Mouse (Mus musculus) naive thymus-derived CD4-positive, alpha-beta T cell, adult 5 months (primary cell): ENCODE data around the gene Abhd12. TPM values are rescaled to one million over a fixed set of nuclear protein-coding genes. Genes with fewer than 3 reads are reported as not detected.

Experiments used
- polyA plus RNA-seq: library from polyadenylated mRNA; unstranded; fragments of 100-300 nt; shearing (Covaris generic); gene quantifications from one replicate; pipeline ENCODE4 v1.2.1, GENCODE M21; 2017

The Abhd12 gene
- polyA plus RNA-seq, result 47.4 TPM

GRCm38 (mm10) chr2:150904272-150904935, at the start of gene Abhd12:
Gene Abhd12, minus strand, starts transcription at chr2:150904741.

GRCm38 (mm10) chr2:150904936-150905450, 452 bp upstream of the Abhd12 start, which contains the start of gene Gins1:
Gene Gins1, plus strand, starts transcription at chr2:150905400.

GRCm38 (mm10) chr2:150786251-150787180, 118.0 kb downstream of the Abhd12 start, which contains the start of gene Pygb:
Gene Pygb, plus strand, starts transcription at chr2:150786735.

Other genes starting within 250 kb of the Abhd12 start
- 56.7 TPM for gene Acss1, start 236.2 kb downstream of the Abhd12 start, polyA plus RNA-seq
- not detected for gene Vsx1, start 215.4 kb downstream of the Abhd12 start, polyA plus RNA-seq
- gene Entpd6, start 155.7 kb downstream of the Abhd12 start, polyA plus RNA-seq, result 69.7 TPM
- gene Pygb, start 118.0 kb downstream of the Abhd12 start, polyA plus RNA-seq, result 54.3 TPM
- gene Gins1, start 659 bp upstream of the Abhd12 start, polyA plus RNA-seq, result 1.3 TPM
- not detected for gene Ninl, start 134.6 kb upstream of the Abhd12 start, polyA plus RNA-seq
- 18.1 TPM for gene Nanp, start 134.7 kb upstream of the Abhd12 start, polyA plus RNA-seq
- not detected for gene Gm14151, start 187.6 kb upstream of the Abhd12 start, polyA plus RNA-seq
- 0.17 TPM for gene Gm14147, start 193.5 kb upstream of the Abhd12 start, polyA plus RNA-seq